In the genomic region with DNA sequence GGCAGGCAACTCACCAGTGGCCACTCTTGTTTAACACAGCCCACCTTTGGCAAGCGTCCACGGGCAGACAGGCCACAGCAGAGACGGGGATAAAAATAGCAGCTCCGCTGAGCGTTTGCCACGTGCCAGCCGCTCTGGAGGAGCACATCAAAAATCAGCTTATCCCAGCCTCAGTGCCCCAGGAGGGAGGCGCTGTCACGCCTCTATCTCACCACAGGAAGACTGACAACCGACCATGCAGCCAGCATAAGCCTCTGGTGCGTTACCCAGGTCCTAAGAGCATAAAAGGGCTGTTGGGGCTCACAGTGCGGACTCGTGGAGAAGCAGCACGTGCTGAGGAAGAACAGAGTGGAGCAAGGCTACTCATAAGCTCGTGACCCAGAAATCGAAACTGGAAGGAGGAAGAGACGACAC, we compare ENCODE assay signal across 8 mouse cellular contexts.
DNase-seq lines count a peak whose midpoint lies in the region; ATAC-seq lines count a peak whose summit lies in the region.

No protein-coding gene starts in this region.

- H3K4me3 ChIP-seq in hindbrain, embryonic 15.5 days, result no peak overlapping the region
- no peak overlapping the region for H3K4me3 ChIP-seq in hindbrain, embryonic 13.5 days
- no peak overlapping the region for H3K4me3 ChIP-seq in forebrain, embryonic 15.5 days
- H3K4me3 ChIP-seq in limb, embryonic 10.5 days, result no peak overlapping the region

- no peaks in the 10 kb centered on the region for H3K27me3 ChIP-seq in hindbrain, embryonic 15.5 days
- H3K27me3 ChIP-seq in hindbrain, embryonic 13.5 days, result peaks cover 21% of the 10 kb centered on the region
- no peaks in the 10 kb centered on the region for H3K27me3 ChIP-seq in forebrain, embryonic 15.5 days
- 0 out of 2 replicates have a peak, but pooled peaks cover 5% of the 10 kb centered on the region for H3K27me3 ChIP-seq in limb, embryonic 10.5 days (ENCODE audit: low read depth, poor library complexity, severe bottlenecking)

- DNase-seq in right cerebral cortex, adult 18-20 months, result peak; percentile 17
- no peak for DNase-seq in right cerebral cortex, postnatal 25 days
- DNase-seq in limb, embryonic 10.5 days (ENCODE audit: low spot score), result no peak
- DNase-seq in embryo, embryonic 11 days, result no peak

- H3K4me2 ChIP-seq in hindbrain, embryonic 15.5 days, result no peak overlapping the region
- H3K4me2 ChIP-seq in hindbrain, embryonic 13.5 days, result no peak overlapping the region
- no peak overlapping the region for H3K4me2 ChIP-seq in forebrain, embryonic 15.5 days (replicated peaks)

- 32% methylated on average over 17 of the region's 17 CpGs for WGBS in hindbrain, embryonic 15.5 days
- WGBS in hindbrain, embryonic 13.5 days, result 38% methylated on average over 17 of the region's 17 CpGs
- 22% methylated on average over 17 of the region's 17 CpGs for WGBS in forebrain, embryonic 15.5 days
- WGBS in limb, embryonic 10.5 days, result 55% methylated on average over 17 of the region's 17 CpGs

- H3K27ac ChIP-seq in hindbrain, embryonic 15.5 days (replicated peaks), result no peak overlapping the region
- no peak overlapping the region for H3K27ac ChIP-seq in hindbrain, embryonic 13.5 days
- no peak overlapping the region for H3K27ac ChIP-seq in forebrain, embryonic 15.5 days (replicated peaks)
- H3K27ac ChIP-seq in limb, embryonic 10.5 days, result no peak overlapping the region

- no peaks in the 10 kb centered on the region for H3K9me3 ChIP-seq in hindbrain, embryonic 15.5 days
- no peaks in the 10 kb centered on the region for H3K9me3 ChIP-seq in hindbrain, embryonic 13.5 days
- H3K9me3 ChIP-seq in forebrain, embryonic 15.5 days, result no peaks in the 10 kb centered on the region
- H3K9me3 ChIP-seq in limb, embryonic 10.5 days (replicated peaks), result no peaks in the 10 kb centered on the region

- no peaks in the 10 kb centered on the region for H3K36me3 ChIP-seq in hindbrain, embryonic 15.5 days
- no peaks in the 10 kb centered on the region for H3K36me3 ChIP-seq in hindbrain, embryonic 13.5 days
- no peaks in the 10 kb centered on the region for H3K36me3 ChIP-seq in forebrain, embryonic 15.5 days
- H3K36me3 ChIP-seq in limb, embryonic 10.5 days, result no peaks in the 10 kb centered on the region

- peaks cover 19% of the 10 kb centered on the region for H3K4me1 ChIP-seq in hindbrain, embryonic 15.5 days (replicated peaks)
- H3K4me1 ChIP-seq in hindbrain, embryonic 13.5 days (replicated peaks), result peaks cover 16% of the 10 kb centered on the region
- peaks cover 12% of the 10 kb centered on the region for H3K4me1 ChIP-seq in forebrain, embryonic 15.5 days
- peaks cover 11% of the 10 kb centered on the region; the same call in 1 of the 2 replicates for H3K4me1 ChIP-seq in limb, embryonic 10.5 days

- ATAC-seq in hindbrain, embryonic 15.5 days (ENCODE audit: low FRiP score, low read depth), result 0 out of 2 replicates have a peak, but pooled peaks have one; percentile 36
- ATAC-seq in hindbrain, embryonic 13.5 days (ENCODE audit: low FRiP score), result no peak
- peak; percentile 20; the same call in 1 of the 2 replicates for ATAC-seq in forebrain, embryonic 15.5 days (replicated peaks)
- peak; percentile 43; the same call in 1 of the 2 replicates for ATAC-seq in megakaryocyte, adult 5-6 weeks (ENCODE audit: poor library complexity, severe bottlenecking)

- H3K9ac ChIP-seq in hindbrain, embryonic 15.5 days, result no peak overlapping the region
- no peak overlapping the region for H3K9ac ChIP-seq in hindbrain, embryonic 13.5 days
- no peak overlapping the region for H3K9ac ChIP-seq in forebrain, embryonic 15.5 days (replicated peaks)
